Mouse (Mus musculus): Measurements from ENCODE around the gene Mapk7.

The Mapk7 gene

GRCm38 (mm10) chr11:61494129-61494997, at the start of gene Mapk7:
TSS of gene Mapk7 (minus strand) at chr11:61494406.
- DNase-seq: peak; percentile 98

- no peak for DNase-seq
Observed at GRCm38 (mm10) chr11:61541106-61541505, 46.9 kb upstream of the Mapk7 start.

- no peak for DNase-seq
Observed at GRCm38 (mm10) chr11:61540642-61541041, 46.4 kb upstream of the Mapk7 start.

- DNase-seq: no peak
Observed at GRCm38 (mm10) chr11:61537362-61537761, 43.2 kb upstream of the Mapk7 start.

GRCm38 (mm10) chr11:61536952-61537351, 42.7 kb upstream of the Mapk7 start:
- no peak for DNase-seq

DNA sequence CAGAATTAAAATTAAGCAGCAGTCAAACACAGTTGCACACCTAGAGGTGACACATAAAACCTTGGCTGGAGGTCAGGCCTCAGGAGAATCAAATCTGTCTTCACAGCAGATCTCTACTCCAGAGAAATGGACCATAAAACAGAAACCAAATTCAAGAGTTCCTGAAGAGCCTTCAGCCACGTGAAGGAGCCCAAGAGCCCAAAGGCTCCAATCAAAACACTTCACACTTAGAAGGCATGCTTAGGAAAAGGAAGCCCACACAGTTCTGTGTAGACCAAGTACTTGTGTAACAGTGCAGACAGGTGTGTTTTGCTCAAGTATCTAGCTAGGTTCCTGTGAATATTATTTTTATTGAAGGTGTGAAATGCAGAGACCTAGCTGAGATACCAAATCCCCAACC, 41.3 kb upstream of the Mapk7 start:
- DNase-seq: no peak

- no peak for DNase-seq
Observed at GRCm38 (mm10) chr11:61533571-61533970, 39.4 kb upstream of the Mapk7 start.

GRCm38 (mm10) chr11:61532820-61533219, 38.6 kb upstream of the Mapk7 start:
- DNase-seq: no peak

DNA sequence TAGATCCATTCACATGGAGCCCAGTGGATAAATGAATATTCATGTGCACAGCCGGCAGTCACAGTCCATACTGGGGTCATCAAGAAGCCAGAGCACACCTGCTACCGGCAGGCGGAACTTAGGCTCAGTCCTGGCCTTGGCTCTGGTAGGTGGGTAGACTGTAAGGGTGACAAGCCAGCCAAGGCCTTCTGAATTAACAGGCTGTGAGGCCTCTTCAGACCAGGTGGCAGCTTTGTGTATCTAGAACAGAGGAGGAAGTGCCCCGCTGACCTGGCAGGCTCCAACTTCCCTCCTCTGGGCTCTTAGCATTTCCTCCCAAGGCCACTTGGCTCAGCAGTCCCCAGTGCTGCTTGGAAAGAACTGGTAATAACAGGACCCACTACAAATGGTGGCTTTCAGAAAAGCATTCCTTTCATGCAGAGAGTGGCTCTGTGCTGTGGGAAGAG, 35.1 kb upstream of the Mapk7 start:
- peak; percentile 82 to 87 for DNase-seq

DNA sequence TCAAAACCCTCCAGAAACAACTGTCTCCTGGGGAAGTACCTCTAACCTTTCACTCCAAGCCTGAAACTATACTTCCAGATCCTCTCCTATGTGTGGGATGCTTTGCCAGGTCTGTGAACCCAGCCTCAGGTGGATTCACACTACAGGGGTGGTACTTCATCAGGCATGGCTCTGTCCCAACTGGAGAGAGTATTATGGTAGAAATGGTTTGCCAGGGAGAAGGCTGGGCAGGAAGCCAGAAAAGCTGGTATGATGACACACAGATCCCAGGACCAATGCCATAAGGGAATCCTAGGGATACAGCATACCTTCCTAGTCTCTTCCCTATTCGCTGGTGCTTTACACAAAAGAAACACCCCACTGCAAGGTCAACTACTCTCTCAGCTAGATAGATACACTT, 32.7 kb upstream of the Mapk7 start:
- DNase-seq: peak; percentile 88 to 91

DNA sequence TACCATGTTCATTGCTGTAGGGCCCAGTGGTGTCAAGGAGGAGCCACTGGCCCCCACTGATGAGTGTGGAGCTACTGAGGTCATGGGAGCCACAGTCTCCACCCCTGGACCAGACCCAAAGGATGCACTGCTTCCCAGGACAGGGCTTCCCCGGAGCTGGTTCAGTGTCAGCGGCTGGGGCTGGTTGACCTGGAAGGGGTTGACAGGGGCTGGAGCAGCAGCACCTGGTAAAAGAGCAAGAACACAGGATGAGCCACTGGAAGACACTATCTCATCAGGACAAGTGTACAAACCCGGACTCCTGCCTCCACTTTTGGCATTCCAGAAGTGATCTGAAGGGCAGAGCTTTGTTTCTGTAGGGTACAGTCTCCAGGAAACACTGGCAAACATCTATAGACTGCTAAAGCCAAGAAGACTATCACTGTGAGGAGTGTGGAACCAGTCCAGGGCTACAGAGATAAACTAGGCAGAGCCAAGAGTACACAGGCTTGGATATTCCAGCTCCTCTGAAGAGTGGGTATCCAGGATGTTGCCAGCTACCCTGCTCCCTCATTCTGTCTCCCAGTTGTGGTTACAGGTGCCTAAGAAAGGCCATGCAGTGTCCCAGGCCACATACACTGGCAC, 25.4 kb upstream of the Mapk7 start:
- no peak for DNase-seq

- no peak for DNase-seq
Observed at GRCm38 (mm10) chr11:61518871-61519270, 24.7 kb upstream of the Mapk7 start.

- DNase-seq: no peak
Observed at GRCm38 (mm10) chr11:61517971-61518370, 23.8 kb upstream of the Mapk7 start.

DNA sequence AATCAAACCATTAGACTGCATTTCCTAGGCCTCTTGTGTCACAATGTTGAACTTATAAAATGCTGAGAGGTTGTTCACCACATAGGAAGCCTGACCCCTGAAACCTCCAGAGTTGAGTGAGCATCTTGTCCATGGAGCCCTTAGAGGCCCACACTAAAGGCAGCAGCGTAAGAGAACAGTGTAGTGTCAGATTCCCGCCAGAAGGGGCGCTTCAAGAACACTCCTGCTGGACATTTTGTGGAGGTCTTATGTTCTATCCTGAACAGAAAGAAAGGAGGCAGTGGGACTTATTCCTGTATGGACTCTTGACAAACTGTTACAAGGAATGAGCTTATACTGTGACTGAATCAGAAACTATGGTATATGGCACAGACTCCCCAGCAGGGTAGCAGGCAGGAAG, 20.7 kb upstream of the Mapk7 start:
- DNase-seq: peak; percentile 65 to 76

GRCm38 (mm10) chr11:61504713-61505257, 10.6 kb upstream of the Mapk7 start, which contains the start of gene B9d1:
TSS of gene B9d1 (plus strand) at chr11:61505144.
- DNase-seq: peak; percentile 98 to 99

DNA sequence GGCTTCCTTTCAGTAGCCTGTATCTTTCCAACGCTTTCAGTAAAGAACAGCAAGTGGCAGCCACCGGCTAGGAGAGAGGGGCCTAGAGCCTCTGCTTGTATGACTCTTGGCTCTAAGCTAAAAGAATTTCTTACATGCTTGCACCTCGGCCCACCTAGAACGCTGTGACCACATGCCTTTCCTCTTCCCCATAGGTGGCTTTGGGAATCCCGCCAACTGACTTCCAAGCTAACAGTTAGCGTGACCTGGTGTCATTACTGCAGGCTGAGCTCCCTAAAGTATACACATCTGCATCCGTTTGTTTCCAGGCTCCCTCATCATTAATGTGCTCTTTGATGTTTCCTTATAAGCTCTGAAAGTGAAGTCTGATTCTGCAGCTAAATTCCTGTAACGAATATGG, 9.7 kb upstream of the Mapk7 start:
- peak; percentile 53 to 69 for DNase-seq

DNA sequence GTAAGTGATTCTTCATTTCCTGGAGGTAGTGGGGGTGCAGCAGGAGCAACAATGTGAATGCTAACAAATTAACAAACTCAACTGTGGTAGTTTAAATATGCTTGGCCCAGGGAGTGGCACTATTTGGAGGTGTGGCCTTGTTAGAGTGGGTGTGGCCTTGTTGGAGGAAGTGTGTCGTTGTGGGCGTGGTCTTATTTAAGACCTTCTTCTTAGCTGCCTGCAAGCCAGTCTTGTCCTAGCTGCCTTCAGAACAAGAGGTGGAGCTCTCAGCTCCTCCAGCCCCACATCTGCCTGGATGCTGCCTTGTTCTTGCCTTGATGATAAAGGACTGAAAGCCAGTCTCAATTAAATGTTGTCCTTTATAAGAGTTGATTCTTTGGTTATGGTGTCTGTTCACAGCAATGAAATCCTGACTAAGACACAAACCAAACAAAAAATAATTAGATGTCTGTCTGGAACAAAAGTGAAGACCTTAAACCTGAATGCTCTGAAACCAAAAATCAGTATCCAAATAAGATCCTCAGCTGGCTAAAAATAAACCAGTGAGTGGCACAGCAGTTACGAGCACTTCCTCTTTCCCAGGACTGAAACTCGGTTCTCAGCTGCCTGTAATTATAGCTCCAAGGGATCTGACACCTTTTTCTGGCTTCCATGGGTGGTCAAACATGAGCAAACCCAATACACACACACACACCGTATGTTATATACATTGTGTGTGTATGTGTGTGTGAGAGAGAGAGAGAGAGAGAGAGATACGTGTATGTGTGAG, 4.7 kb upstream of the Mapk7 start:
- no peak for DNase-seq

DNA sequence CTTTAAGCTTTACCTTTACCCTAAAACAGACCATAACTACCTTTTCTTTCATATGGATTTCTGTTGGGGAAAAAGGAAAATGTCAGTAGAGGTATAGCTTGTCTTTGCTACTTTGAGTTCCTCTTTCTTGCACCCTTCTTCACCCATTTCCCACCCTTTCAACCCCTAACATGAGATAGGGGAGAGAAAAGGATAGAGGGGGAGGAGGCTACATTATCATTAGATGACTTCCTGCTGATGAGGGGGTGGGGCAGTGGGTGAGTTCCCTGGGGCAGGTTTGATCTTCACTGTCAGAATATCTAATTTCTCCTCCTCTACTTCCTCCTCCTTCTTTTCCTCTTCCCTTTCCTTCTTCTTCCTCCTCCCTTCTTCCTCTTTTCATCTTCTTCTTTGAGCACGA, 3.3 kb upstream of the Mapk7 start:
- DNase-seq: no peak

- DNase-seq: no peak
Observed at GRCm38 (mm10) chr11:61495528-61495927, 1.3 kb upstream of the Mapk7 start.

GRCm38 (mm10) chr11:61493525-61494128, 579 bp downstream of the Mapk7 start:
- peak; percentile 65 for DNase-seq

- DNase-seq: peak in 1 of 2 experiments; percentile 44
Observed at GRCm38 (mm10) chr11:61492749-61493401, 1.3 kb downstream of the Mapk7 start.

DNA sequence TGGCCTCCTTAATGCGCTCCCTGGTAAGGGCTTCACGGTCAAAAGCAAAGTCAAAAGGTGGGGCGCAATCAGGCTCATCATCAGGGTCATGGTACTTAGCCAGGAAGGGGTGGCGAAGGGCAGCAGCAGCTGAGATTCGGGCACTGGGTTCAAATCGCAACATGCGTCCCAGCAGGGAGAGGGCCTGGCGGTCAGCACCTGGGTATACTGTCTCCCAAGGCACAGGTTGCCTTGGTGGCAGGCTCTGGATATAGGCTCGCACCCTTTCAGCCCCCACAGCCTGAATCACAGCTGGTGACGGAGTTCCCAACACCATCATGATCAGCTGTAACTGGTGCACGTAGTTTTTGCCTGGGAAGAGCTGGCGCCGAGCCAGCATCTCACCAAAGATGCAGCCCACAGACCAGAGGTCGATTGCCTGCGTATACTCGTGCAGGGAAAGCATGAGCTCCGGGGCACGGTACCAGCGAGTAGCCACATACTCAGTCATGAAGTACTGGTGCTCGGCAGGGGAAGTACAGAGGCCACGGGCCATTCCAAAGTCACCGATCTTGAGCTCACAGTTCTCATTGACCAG, 3.2 kb downstream of the Mapk7 start:
- DNase-seq: peak in 1 of 2 experiments; percentile 46

All from cerebellum, postnatal 14 days (tissue).